Mouse (Mus musculus) kidney, adult 2 months (tissue): ENCODE measurements around the gene Nrm. TPM values are rescaled to one million over a fixed set of nuclear protein-coding genes. Genes with fewer than 3 reads are reported as not detected.

Experiments
- DNase-seq: peaks from one replicate; pipeline ENCODE4 v3.0.0; 2021
- H3K27ac ChIP-seq: fragments of 200-500 bp; 2 replicates; pipeline ENCODE4 v1.5.1; 2012; ENCODE audit warnings: low read depth, low read length, control low read depth, inconsistent platforms; ENCODE audit not compliant: insufficient read depth
- H3K27me3 ChIP-seq: fragments of 200-500 bp; replicated peaks from 2 replicates; pipeline ENCODE4 v1.6.1; 2012; ENCODE audit warnings: mild to moderate bottlenecking, moderate library complexity, low read length, inconsistent platforms; ENCODE audit not compliant: control insufficient read depth, insufficient read depth
- H3K36me3 ChIP-seq: fragments of 200-500 bp; 2 replicates; pipeline ENCODE4 v1.6.1; 2012; ENCODE audit warnings: mild to moderate bottlenecking, moderate library complexity, low read length, inconsistent platforms; ENCODE audit not compliant: control insufficient read depth, insufficient read depth
- H3K4me1 ChIP-seq: fragments of 200-500 bp; 2 replicates; pipeline ENCODE4 v1.6.1; 2011; ENCODE audit warnings: low read length; ENCODE audit not compliant: control insufficient read depth, insufficient read depth
- H3K4me3 ChIP-seq: fragments of 200-500 bp; 2 replicates; pipeline ENCODE4 v1.5.1; 2011; ENCODE audit warnings: mild to moderate bottlenecking, low read depth, low read length, control low read depth; ENCODE audit not compliant: insufficient read depth
- CTCF ChIP-seq: fragments of 200-500 bp; conservative IDR thresholded peaks from 2 replicates; pipeline ENCODE4 v1.5.1; 2011; ENCODE audit warnings: low read depth, mild to moderate bottlenecking, control low read depth, low read length, moderate library complexity, mixed read lengths; ENCODE audit not compliant: insufficient read depth, insufficient read length
- POLR2A ChIP-seq: fragments of 200-500 bp; IDR thresholded peaks from one replicate; pipeline ENCODE4 v1.6.1; 2011; ENCODE audit warnings: low read depth, low read length, control low read depth
- WGBS: fragments of 180-500 bp; shearing (Covaris S2); methylation state at CpG from one replicate; pipeline ENCODE4 v1.1.7; 2018; 5-methylcytosine and 5-hydroxymethylcytosine counted together
- polyA plus RNA-seq: library from polyadenylated mRNA; depleted of rRNA; stranded (reverse); fragments of >200 nt; gene quantifications from 2 replicates; pipeline ENCODE4 v1.2.3, GENCODE M21; 2012

Nrm gene
- polyA plus RNA-seq, 1 experiment, result 6.3 TPM

GRCm38 (mm10) chr17:35896781-35897643 lies 35.9 kb downstream of the Nrm start, which contains the start of gene 2310061I04Rik:
Gene 2310061I04Rik (minus strand): TSS chr17:35897431.
- TF ChIP-seq POLR2A, result no peak
- TF ChIP-seq CTCF, result no peak
- H3K36me3 ChIP-seq, result no peaks in the 10 kb centered on the region; the same call in 1 of the 2 replicates

GRCm38 (mm10) chr17:35897644-35898573 lies 36.8 kb downstream of the Nrm start:
- Histone ChIP-seq H3K4me1 (peaks cover 9% of the 10 kb centered on the region; the same call in 1 of the 2 replicates), H3K27me3 (no peaks in the 10 kb centered on the region), H3K27ac (no peak overlapping the region), H3K36me3 (no peaks in the 10 kb centered on the region; the same call in 1 of the 2 replicates), H3K4me3 (0 out of 2 replicates have a peak overlapping the region, but pooled peaks have one; percentile 16)
- TF ChIP-seq POLR2A, result no peak
- no peak for TF ChIP-seq CTCF
- 31% methylated on average over 23 of the region's 23 CpGs for WGBS
- no peak for DNase-seq

More at GRCm38 (mm10) chr17:35896781-35897643, 35.9 kb downstream of the Nrm start, which contains the start of gene 2310061I04Rik:
- Histone ChIP-seq H3K27ac (peak within 1 kb of the TSS; percentile 90), H3K27me3 (no peaks in the 10 kb centered on the region), H3K4me1 (peaks cover 7% of the 10 kb centered on the region; the same call in 1 of the 2 replicates), H3K4me3 (peak within 1 kb of the TSS; percentile 76)
- peak; percentile 95 for DNase-seq
- WGBS, result under 1% methylated on average over 83 of the region's 86 CpGs

- Histone ChIP-seq H3K27ac (no peak overlapping the region), H3K4me3 (no peak overlapping the region), H3K4me1 (peaks cover 18% of the 10 kb centered on the region; the same call in 1 of the 2 replicates), H3K36me3 (no peaks in the 10 kb centered on the region), H3K27me3 (no peaks in the 10 kb centered on the region)
- 76% methylated on average over 3 of the region's 3 CpGs for WGBS
- TF ChIP-seq CTCF (no peak), POLR2A (no peak)
- DNase-seq, result no peak
Observed at GRCm38 (mm10) chr17:35900636-35901035, 39.5 kb downstream of the Nrm start.

GRCm38 (mm10) chr17:35903343-35903991 lies 42.3 kb downstream of the Nrm start:
- peak overlapping the region; percentile 6; the same call in 1 of the 2 replicates for H3K27ac ChIP-seq
- DNase-seq, result peak; percentile 80
- no peaks in the 10 kb centered on the region for H3K27me3 ChIP-seq
- no peak overlapping the region for H3K4me3 ChIP-seq
- TF ChIP-seq CTCF (no peak), POLR2A (no peak)
- H3K36me3 ChIP-seq, result no peaks in the 10 kb centered on the region
- 50% methylated on average over 9 of the region's 9 CpGs for WGBS
- peaks cover 11% of the 10 kb centered on the region; the same call in 1 of the 2 replicates for H3K4me1 ChIP-seq

- Histone ChIP-seq H3K4me3 (no peak overlapping the region), H3K36me3 (no peaks in the 10 kb centered on the region), H3K27me3 (no peaks in the 10 kb centered on the region), H3K27ac (peak overlapping the region; percentile 6; the same call in 1 of the 2 replicates), H3K4me1 (peaks cover 11% of the 10 kb centered on the region; the same call in 1 of the 2 replicates)
- WGBS, result 51% methylated on average over 4 of the region's 4 CpGs
- no peak for TF ChIP-seq POLR2A
- no peak for TF ChIP-seq CTCF
- DNase-seq, result no peak
Observed at GRCm38 (mm10) chr17:35903992-35904355, 42.9 kb downstream of the Nrm start.

GRCm38 (mm10) chr17:35905587-35905986 lies 44.5 kb downstream of the Nrm start:
- Histone ChIP-seq H3K27ac (no peak overlapping the region), H3K4me1 (peaks cover 11% of the 10 kb centered on the region; the same call in 1 of the 2 replicates), H3K36me3 (no peaks in the 10 kb centered on the region), H3K4me3 (no peak overlapping the region), H3K27me3 (no peaks in the 10 kb centered on the region)
- WGBS, result 91% methylated on average over 1 of the region's 1 CpGs
- no peak for TF ChIP-seq POLR2A
- no peak for TF ChIP-seq CTCF
- DNase-seq, result no peak
